Mouse (Mus musculus): ENCODE data around the gene Dnah12.
"Not testable (repeated sequence)": the region's sequence is repeated elsewhere in the genome, so short reads cannot be mapped to it uniquely, and the experiment has no call there.

The Dnah12 gene

GRCm38 (mm10) chr14:26705246-26705645, 12.2 kb downstream of the Dnah12 start:
- peak; percentile 78 for DNase-seq (ENCODE audit: low read depth, low spot score)

GRCm38 (mm10) chr14:26719696-26720095, 26.6 kb downstream of the Dnah12 start:
- not testable (repeated sequence) for DNase-seq (ENCODE audit: low read depth, low spot score)

GRCm38 (mm10) chr14:26724898-26725297, 31.8 kb downstream of the Dnah12 start:
- DNase-seq (ENCODE audit: low read depth, low spot score): no peak

GRCm38 (mm10) chr14:26758566-26758965, 65.5 kb downstream of the Dnah12 start:
- DNase-seq (ENCODE audit: low read depth, low spot score): no peak

GRCm38 (mm10) chr14:26764827-26765226, 71.8 kb downstream of the Dnah12 start:
- DNase-seq (ENCODE audit: low read depth, low spot score): peak; percentile 2

GRCm38 (mm10) chr14:26768195-26768594, 75.1 kb downstream of the Dnah12 start:
- DNase-seq (ENCODE audit: low read depth, low spot score): no peak

GRCm38 (mm10) chr14:26773536-26773935, 80.5 kb downstream of the Dnah12 start:
- DNase-seq (ENCODE audit: low read depth, low spot score): no peak

- no peak for DNase-seq (ENCODE audit: low read depth, low spot score)
These were observed 90.7 kb downstream of the Dnah12 start for GRCm38 (mm10) chr14:26783731-26784130.

- peak; percentile 60 for DNase-seq (ENCODE audit: low read depth, low spot score)
These were observed 92.6 kb downstream of the Dnah12 start for GRCm38 (mm10) chr14:26785695-26786094.

GRCm38 (mm10) chr14:26794431-26794830, 101.4 kb downstream of the Dnah12 start:
- no peak for DNase-seq (ENCODE audit: low read depth, low spot score)

GRCm38 (mm10) chr14:26798330-26798729, 105.3 kb downstream of the Dnah12 start:
- no peak for DNase-seq (ENCODE audit: low read depth, low spot score)

GRCm38 (mm10) chr14:26799286-26799685, 106.2 kb downstream of the Dnah12 start:
- no peak for DNase-seq (ENCODE audit: low read depth, low spot score)

- no peak for DNase-seq (ENCODE audit: low read depth, low spot score)
These were observed 112.4 kb downstream of the Dnah12 start for GRCm38 (mm10) chr14:26805500-26805899.

GRCm38 (mm10) chr14:26812734-26813133, 119.7 kb downstream of the Dnah12 start:
- DNase-seq (ENCODE audit: low read depth, low spot score): no peak

GRCm38 (mm10) chr14:26813871-26814270, 120.8 kb downstream of the Dnah12 start:
- no peak for DNase-seq (ENCODE audit: low read depth, low spot score)

GRCm38 (mm10) chr14:26814908-26815307, 121.8 kb downstream of the Dnah12 start:
- peak; percentile 54 for DNase-seq (ENCODE audit: low read depth, low spot score)

- no peak for DNase-seq (ENCODE audit: low read depth, low spot score)
These were observed 123.7 kb downstream of the Dnah12 start for GRCm38 (mm10) chr14:26816785-26817184.

GRCm38 (mm10) chr14:26826020-26826419, 132.9 kb downstream of the Dnah12 start:
- no peak for DNase-seq (ENCODE audit: low read depth, low spot score)

GRCm38 (mm10) chr14:26853053-26853452, 160.0 kb downstream of the Dnah12 start:
- DNase-seq (ENCODE audit: low read depth, low spot score): peak; percentile 38

- DNase-seq (ENCODE audit: low read depth, low spot score): no peak
These were observed 161.0 kb downstream of the Dnah12 start for GRCm38 (mm10) chr14:26854066-26854465.

- DNase-seq (ENCODE audit: low read depth, low spot score): peak; percentile 83
These were observed 165.3 kb downstream of the Dnah12 start for GRCm38 (mm10) chr14:26858364-26858763.

GRCm38 (mm10) chr14:26859024-26859423, 165.9 kb downstream of the Dnah12 start:
- DNase-seq (ENCODE audit: low read depth, low spot score): no peak

GRCm38 (mm10) chr14:26867356-26867755, 174.3 kb downstream of the Dnah12 start:
- peak; percentile 93 for DNase-seq (ENCODE audit: low read depth, low spot score)

- DNase-seq (ENCODE audit: low read depth, low spot score): no peak
These were observed 175.2 kb downstream of the Dnah12 start for GRCm38 (mm10) chr14:26868299-26868698.

All from R1 (cell line).